Mouse (Mus musculus): ENCODE data around the gene Apol9a. TPM values are rescaled to one million over a fixed set of nuclear protein-coding genes. Genes with fewer than 3 reads are reported as not detected.

Apol9a gene
- total and polyA plus RNA-seq, 2 experiments = 69.5 to 80.3 TPM

- peaks cover 12% of the 10 kb centered on the region for H3K4me1 ChIP-seq (ENCODE audit: control insufficient read depth, insufficient read depth, low read length)
- TF ChIP-seq POLR2A (IDR thresholded peaks at IDR 0.05; ENCODE audit: extremely low read depth, insufficient read depth, low read length) (no peak), CTCF (IDR thresholded peaks at IDR 0.05; ENCODE audit: low read depth, low read length) (no peak)
- WGBS = 10% methylated on average over 8 of the region's 8 CpGs
- no peaks in the 10 kb centered on the region for H3K79me2 ChIP-seq (ENCODE audit: control insufficient read depth, insufficient read depth, low read length)
- no peak overlapping the region for H3K4me3 ChIP-seq (ENCODE audit: insufficient read depth, low read depth, low read length)
- DNase-seq (ENCODE audit: extremely low read depth, low read depth, low spot score) = peak; percentile 78
- H3K9ac ChIP-seq (ENCODE audit: low read depth, low read length) = no peak overlapping the region
- peak overlapping the region; percentile 80 for H3K27ac ChIP-seq (replicated peaks; ENCODE audit: insufficient read depth, low read depth, low read length)
- no peaks in the 10 kb centered on the region for H3K36me3 ChIP-seq (ENCODE audit: control insufficient read depth, insufficient read depth, low read length)
- H3K27me3 ChIP-seq (ENCODE audit: control insufficient read depth, insufficient read depth, low read length) = no peaks in the 10 kb centered on the region
Observed at GRCm38 (mm10) chr15:77367504-77367903, 43.4 kb downstream of the Apol9a start.

- H3K27ac ChIP-seq (replicated peaks; ENCODE audit: insufficient read depth, low read depth, low read length) = peak overlapping the region; percentile 80
- WGBS = 2% methylated on average over 26 of the region's 26 CpGs
- no peaks in the 10 kb centered on the region for H3K27me3 ChIP-seq (ENCODE audit: control insufficient read depth, insufficient read depth, low read length)
- peak overlapping the region; percentile 45 for H3K4me3 ChIP-seq (ENCODE audit: insufficient read depth, low read depth, low read length)
- peak overlapping the region; percentile 64 for H3K9ac ChIP-seq (ENCODE audit: low read depth, low read length)
- peak; percentile 77 for DNase-seq (ENCODE audit: extremely low read depth, low read depth, low spot score)
- no peaks in the 10 kb centered on the region for H3K36me3 ChIP-seq (ENCODE audit: control insufficient read depth, insufficient read depth, low read length)
- H3K79me2 ChIP-seq (ENCODE audit: control insufficient read depth, insufficient read depth, low read length) = no peaks in the 10 kb centered on the region
- peaks cover 12% of the 10 kb centered on the region for H3K4me1 ChIP-seq (ENCODE audit: control insufficient read depth, insufficient read depth, low read length)
- TF ChIP-seq POLR2A (IDR thresholded peaks at IDR 0.05; ENCODE audit: extremely low read depth, insufficient read depth, low read length) (no peak), CTCF (IDR thresholded peaks at IDR 0.05; ENCODE audit: low read depth, low read length) (peak; percentile 56)
Observed at GRCm38 (mm10) chr15:77366706-77367484, 44.0 kb downstream of the Apol9a start.

DNA sequence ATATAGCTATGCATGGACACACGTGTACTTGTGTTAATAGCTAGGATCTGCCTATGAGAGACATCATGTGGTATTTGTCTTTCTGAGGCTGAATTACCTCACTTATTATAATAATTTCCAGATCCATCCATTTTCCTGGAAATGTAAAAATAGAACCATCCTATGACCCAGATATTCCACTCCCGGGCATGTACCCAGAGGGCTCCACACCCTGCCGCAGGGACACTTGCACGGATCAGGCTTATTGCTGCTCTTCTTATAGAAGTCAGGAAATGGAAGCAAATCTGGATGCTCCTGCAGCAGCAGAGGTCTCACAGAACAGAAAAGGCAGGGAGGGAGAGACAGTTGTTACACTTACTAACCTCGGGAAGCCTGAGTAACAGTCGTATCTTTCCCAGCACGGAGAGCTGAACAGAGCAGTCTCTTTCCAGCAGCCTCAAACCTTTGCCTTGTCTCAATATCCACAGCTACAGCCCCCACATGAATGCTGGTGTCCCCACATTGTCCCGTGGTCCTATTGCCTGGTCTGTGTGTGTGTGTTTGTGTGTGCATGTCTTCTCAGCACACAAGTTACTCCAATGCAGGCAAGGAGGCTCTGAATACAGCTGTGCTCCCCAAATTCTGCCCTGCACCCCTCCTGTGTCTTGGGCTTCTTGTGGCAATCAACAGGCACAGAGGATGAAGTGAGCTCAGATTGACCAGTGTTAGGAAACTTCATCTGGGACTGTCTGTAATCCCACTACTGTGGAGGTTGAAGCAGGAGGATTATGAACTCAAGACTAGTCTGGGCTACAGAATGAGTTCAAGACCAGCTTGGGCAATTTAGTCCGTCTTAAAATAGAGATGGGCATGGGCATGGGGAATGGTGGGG is 45.0 kb downstream of the Apol9a start:
- Histone ChIP-seq H3K79me2 (ENCODE audit: control insufficient read depth, insufficient read depth, low read length) (no peaks in the 10 kb centered on the region), H3K36me3 (ENCODE audit: control insufficient read depth, insufficient read depth, low read length) (no peaks in the 10 kb centered on the region), H3K27ac (replicated peaks; ENCODE audit: insufficient read depth, low read depth, low read length) (peak overlapping the region; percentile 61), H3K4me1 (ENCODE audit: control insufficient read depth, insufficient read depth, low read length) (peaks cover 12% of the 10 kb centered on the region), H3K9ac (ENCODE audit: low read depth, low read length) (peak overlapping the region; percentile 31; the same call in 1 of the 2 replicates), H3K4me3 (ENCODE audit: insufficient read depth, low read depth, low read length) (no peak overlapping the region), H3K27me3 (ENCODE audit: control insufficient read depth, insufficient read depth, low read length) (no peaks in the 10 kb centered on the region)
- 34% methylated on average over 9 of the region's 9 CpGs for WGBS
- no peak for TF ChIP-seq CTCF (IDR thresholded peaks at IDR 0.05; ENCODE audit: low read depth, low read length)
- no peak for TF ChIP-seq POLR2A (IDR thresholded peaks at IDR 0.05; ENCODE audit: extremely low read depth, insufficient read depth, low read length)
- DNase-seq (ENCODE audit: extremely low read depth, low read depth, low spot score) = no peak

- 72% methylated on average over 3 of the region's 3 CpGs for whole genome bisulfite sequencing
- H3K27me3 ChIP-seq (ENCODE audit: control insufficient read depth, insufficient read depth, low read length) = no peaks in the 10 kb centered on the region
- no peaks in the 10 kb centered on the region for H3K79me2 ChIP-seq (ENCODE audit: control insufficient read depth, insufficient read depth, low read length)
- H3K4me1 ChIP-seq (ENCODE audit: control insufficient read depth, insufficient read depth, low read length) = peaks cover 12% of the 10 kb centered on the region
- TF ChIP-seq CTCF (IDR thresholded peaks at IDR 0.05; ENCODE audit: low read depth, low read length) = no peak
- no peak for TF ChIP-seq POLR2A (IDR thresholded peaks at IDR 0.05; ENCODE audit: extremely low read depth, insufficient read depth, low read length)
- H3K36me3 ChIP-seq (ENCODE audit: control insufficient read depth, insufficient read depth, low read length) = no peaks in the 10 kb centered on the region
- H3K4me3 ChIP-seq (ENCODE audit: insufficient read depth, low read depth, low read length) = no peak overlapping the region
- no peak overlapping the region for H3K27ac ChIP-seq (replicated peaks; ENCODE audit: insufficient read depth, low read depth, low read length)
- DNase-seq (ENCODE audit: extremely low read depth, low read depth, low spot score) = no peak
- no peak overlapping the region for H3K9ac ChIP-seq (ENCODE audit: low read depth, low read length)
Observed at GRCm38 (mm10) chr15:77364026-77364425, 46.9 kb downstream of the Apol9a start.

- peaks cover 12% of the 10 kb centered on the region for H3K4me1 ChIP-seq (ENCODE audit: control insufficient read depth, insufficient read depth, low read length)
- WGBS = 71% methylated on average over 6 of the region's 6 CpGs
- no peaks in the 10 kb centered on the region for H3K36me3 ChIP-seq (ENCODE audit: control insufficient read depth, insufficient read depth, low read length)
- H3K27ac ChIP-seq (replicated peaks; ENCODE audit: insufficient read depth, low read depth, low read length) = no peak overlapping the region
- no peak overlapping the region for H3K4me3 ChIP-seq (ENCODE audit: insufficient read depth, low read depth, low read length)
- H3K27me3 ChIP-seq (ENCODE audit: control insufficient read depth, insufficient read depth, low read length) = no peaks in the 10 kb centered on the region
- TF ChIP-seq POLR2A (IDR thresholded peaks at IDR 0.05; ENCODE audit: extremely low read depth, insufficient read depth, low read length) (no peak), CTCF (IDR thresholded peaks at IDR 0.05; ENCODE audit: low read depth, low read length) (no peak)
- DNase-seq (ENCODE audit: extremely low read depth, low read depth, low spot score) = no peak
- H3K79me2 ChIP-seq (ENCODE audit: control insufficient read depth, insufficient read depth, low read length) = no peaks in the 10 kb centered on the region
- H3K9ac ChIP-seq (ENCODE audit: low read depth, low read length) = no peak overlapping the region
Observed at GRCm38 (mm10) chr15:77363578-77363977, 47.4 kb downstream of the Apol9a start.

All from liver, adult 2 months (tissue).